Mouse (Mus musculus): ENCODE measurements at regions not wholly inside any gene's neighbourhood (a gene's known extent, or its start where the extent isn't known, plus 50 kb on each side); places are given as distances from the start of the nearest gene placed in this dataset.

- no peak for DNase-seq (ENCODE audit: low spot score)
Observed at GRCm38 (mm10) chr12:25455281-25455989, 358.5 kb upstream of the Id2 start.

GRCm38 (mm10) chr12:25453356-25453755 is 356.4 kb upstream of the Id2 start:
- no peak for DNase-seq (ENCODE audit: low spot score)

GRCm38 (mm10) chr12:25451156-25451555 is 354.2 kb upstream of the Id2 start:
- no peak for DNase-seq (ENCODE audit: low spot score)

GRCm38 (mm10) chr12:25444355-25444754 is 347.4 kb upstream of the Id2 start:
- no peak for DNase-seq (ENCODE audit: low spot score)

- DNase-seq (ENCODE audit: low spot score) = no peak
Observed at GRCm38 (mm10) chr12:25439029-25439551, 342.1 kb upstream of the Id2 start.

GRCm38 (mm10) chr12:25438217-25439028 is 341.5 kb upstream of the Id2 start:
- no peak for DNase-seq (ENCODE audit: low spot score)

GRCm38 (mm10) chr12:25437556-25437955 is 340.6 kb upstream of the Id2 start:
- no peak for DNase-seq (ENCODE audit: low spot score)

GRCm38 (mm10) chr12:25436220-25436911 is 339.4 kb upstream of the Id2 start:
- no peak for DNase-seq (ENCODE audit: low spot score)

- DNase-seq (ENCODE audit: low spot score) = no peak
Observed at GRCm38 (mm10) chr12:25432796-25433195, 335.9 kb upstream of the Id2 start.

- DNase-seq (ENCODE audit: low spot score) = no peak
Observed at GRCm38 (mm10) chr12:25430911-25431310, 334.0 kb upstream of the Id2 start.

GRCm38 (mm10) chr12:25427911-25428642 is 331.1 kb upstream of the Id2 start:
- DNase-seq (ENCODE audit: low spot score) = no peak

- no peak for DNase-seq (ENCODE audit: low spot score)
Observed at GRCm38 (mm10) chr12:25417336-25417735, 320.4 kb upstream of the Id2 start.

GRCm38 (mm10) chr12:25416571-25416970 is 319.6 kb upstream of the Id2 start:
- DNase-seq (ENCODE audit: low spot score) = no peak

- no peak for DNase-seq (ENCODE audit: low spot score)
Observed at GRCm38 (mm10) chr12:25415641-25416040, 318.7 kb upstream of the Id2 start.

GRCm38 (mm10) chr12:25415232-25415631 is 318.3 kb upstream of the Id2 start:
- peak; percentile 17 for DNase-seq (ENCODE audit: low spot score)

- no peak for DNase-seq (ENCODE audit: low spot score)
Observed at GRCm38 (mm10) chr12:25407301-25407700, 310.4 kb upstream of the Id2 start.

GRCm38 (mm10) chr12:25400326-25400725 is 303.4 kb upstream of the Id2 start:
- DNase-seq (ENCODE audit: low spot score) = no peak

- DNase-seq (ENCODE audit: low spot score) = no peak
Observed at GRCm38 (mm10) chr12:25398726-25399125, 301.8 kb upstream of the Id2 start.

- DNase-seq (ENCODE audit: low spot score) = no peak
Observed at GRCm38 (mm10) chr12:25394326-25394725, 297.4 kb upstream of the Id2 start.

- DNase-seq (ENCODE audit: low spot score) = no peak
Observed at GRCm38 (mm10) chr12:25393501-25393900, 296.6 kb upstream of the Id2 start.

GRCm38 (mm10) chr12:25389202-25389601 is 292.3 kb upstream of the Id2 start:
- no peak for DNase-seq (ENCODE audit: low spot score)

GRCm38 (mm10) chr12:25387791-25388280 is 290.9 kb upstream of the Id2 start:
- no peak for DNase-seq (ENCODE audit: low spot score)

Data from ovary, postnatal 36 days (tissue).